Mouse (Mus musculus) megakaryocyte-erythroid progenitor cell, adult 5-6 weeks (primary cell): ENCODE results near the gene Zfp819. TPM values are rescaled to one million over a fixed set of nuclear protein-coding genes. Genes with fewer than 3 reads are reported as not detected.

ENCODE experiments used
- ATAC-seq: replicated peaks from 2 replicates; pipeline ENCODE4 v1.8.0; 2016; ENCODE audit warnings: mild to moderate bottlenecking, inconsistent platforms; ENCODE audit not compliant: severe bottlenecking, poor library complexity, low FRiP score, low TSS enrichment
- total RNA-seq, 2 experiments: library from RNA; stranded (forward) in 1 of 2; stranded (reverse) in 1 of 2; fragments of 200-1000, 215-1000 nt in 1 of 2; fragments of >200 nt in 1 of 2; fragmentation: Nextera tagmentation in 1 of 2; gene quantifications; 2 replicates each; pipeline ENCODE4 v1.2.3; 2014 to 2017

Gene Zfp819
- total RNA-seq (2014; fragmentation: Nextera tagmentation) (not detected in 2 replicates), total RNA-seq (2017) (not detected in 2 replicates)

- ATAC-seq: peak; percentile 44
These were observed at the start of gene Zfp819 for GRCm38 (mm10) chr7:43606896-43607742. TSS of gene Zfp819 (plus strand) at chr7:43607169.

GRCm38 (mm10) chr7:43562006-43562633, 44.8 kb upstream of the Zfp819 start, which contains the start of gene Zfp658:
TSS of gene Zfp658 (plus strand) at chr7:43562256.
- peak; percentile 85 for ATAC-seq

GRCm38 (mm10) chr7:43562651-43563070, 44.3 kb upstream of the Zfp819 start:
- ATAC-seq: 0 out of 2 replicates have a peak, but pooled peaks have one; percentile 21

GRCm38 (mm10) chr7:43563300-43563699, 43.7 kb upstream of the Zfp819 start:
- no peak for ATAC-seq

GRCm38 (mm10) chr7:43571216-43571615, 35.8 kb upstream of the Zfp819 start:
- ATAC-seq: no peak

- peak; percentile 99 for ATAC-seq
These were observed 27.4 kb upstream of the Zfp819 start, which contains the start of gene Zfp719 for GRCm38 (mm10) chr7:43579440-43580171. TSS of gene Zfp719 (plus strand) at chr7:43579610.

- ATAC-seq: no peak
These were observed 26.4 kb upstream of the Zfp819 start for GRCm38 (mm10) chr7:43580526-43580925.

GRCm38 (mm10) chr7:43584790-43585189, 22.2 kb upstream of the Zfp819 start:
- ATAC-seq: no peak

- no peak for ATAC-seq
These were observed 5.1 kb upstream of the Zfp819 start for GRCm38 (mm10) chr7:43601884-43602283.

GRCm38 (mm10) chr7:43607743-43608287, 846 bp downstream of the Zfp819 start:
- no peak for ATAC-seq

GRCm38 (mm10) chr7:43608316-43608824, 1.4 kb downstream of the Zfp819 start:
- ATAC-seq: no peak

GRCm38 (mm10) chr7:43613816-43614551, 7.0 kb downstream of the Zfp819 start:
- ATAC-seq: no peak

- ATAC-seq: no peak
These were observed 16.0 kb downstream of the Zfp819 start for GRCm38 (mm10) chr7:43622927-43623326.

- ATAC-seq: no peak
These were observed 16.9 kb downstream of the Zfp819 start for GRCm38 (mm10) chr7:43623819-43624218.

GRCm38 (mm10) chr7:43625065-43625464, 18.1 kb downstream of the Zfp819 start:
- ATAC-seq: no peak

- no peak for ATAC-seq
These were observed 18.9 kb downstream of the Zfp819 start for GRCm38 (mm10) chr7:43625794-43626422.

GRCm38 (mm10) chr7:43633940-43634339, 27.0 kb downstream of the Zfp819 start:
- no peak for ATAC-seq

- no peak for ATAC-seq
These were observed 27.5 kb downstream of the Zfp819 start, which contains the start of gene Ceacam18 for GRCm38 (mm10) chr7:43634500-43634899. TSS of gene Ceacam18 (plus strand) at chr7:43634707.
